Mouse (Mus musculus) hindbrain, embryonic 11.5 days (tissue): ENCODE measurements around the gene 1700034J05Rik. TPM values are rescaled to one million over a fixed set of nuclear protein-coding genes. Genes with fewer than 3 reads are reported as not detected.

ENCODE experiments used
- ATAC-seq: fragments of 200-750 bp; cut with Nextera tagmentation; 2 replicates; pipeline ENCODE4 v1.8.0; 2017; ENCODE audit warnings: mild to moderate bottlenecking, moderate TSS enrichment, moderate library complexity; ENCODE audit not compliant: low FRiP score
- DNase-seq: peaks from one replicate; pipeline ENCODE4 v3.0.0-alpha.2; 2015; ENCODE audit warnings: low spot score
- H3K27ac ChIP-seq: fragments of 300-500 bp; sonication (generic); 2 replicates; pipeline ENCODE4 v1.5.1; 2014; ENCODE audit warnings: mild to moderate bottlenecking, low read depth, low read length
- H3K27me3 ChIP-seq: fragments of 300-500 bp; sonication (generic); 2 replicates; pipeline ENCODE4 v1.6.1; 2014; ENCODE audit warnings: mild to moderate bottlenecking, low read length, moderate library complexity, mixed read lengths; ENCODE audit not compliant: control insufficient read depth, insufficient read depth
- H3K36me3 ChIP-seq: fragments of 300-500 bp; sonication (generic); 2 replicates; pipeline ENCODE4 v1.6.1; 2014; ENCODE audit warnings: mild to moderate bottlenecking, low read length, moderate library complexity, mixed read lengths; ENCODE audit not compliant: control insufficient read depth, insufficient read depth
- H3K4me1 ChIP-seq: fragments of 300-500 bp; sonication (generic); replicated peaks from 2 replicates; pipeline ENCODE4 v1.6.1; 2014; ENCODE audit warnings: low read length, mixed read lengths; ENCODE audit not compliant: control insufficient read depth, insufficient read depth
- H3K4me2 ChIP-seq: fragments of 300-500 bp; sonication (generic); replicated peaks from 2 replicates; pipeline ENCODE4 v1.6.1; 2014; ENCODE audit warnings: mild to moderate bottlenecking, low read depth, low read length
- H3K4me3 ChIP-seq: fragments of 300-500 bp; sonication (generic); 2 replicates; pipeline ENCODE4 v1.5.1; 2014; ENCODE audit warnings: low read depth, low read length
- H3K9ac ChIP-seq: fragments of 300-500 bp; sonication (generic); 2 replicates; pipeline ENCODE4 v1.6.1; 2014; ENCODE audit warnings: low read depth, low read length
- H3K9me3 ChIP-seq: fragments of 300-500 bp; sonication (generic); 2 replicates; pipeline ENCODE4 v1.6.1; 2016; ENCODE audit warnings: low read length; ENCODE audit not compliant: control insufficient read depth
- WGBS: fragments of 180-500 bp; shearing (Covaris S2); extraction: QIAGEN DNeasy Blood & Tissue Kit; methylation state at CpG from one replicate; pipeline ENCODE4 v1.1.7; 2014; 5-methylcytosine and 5-hydroxymethylcytosine counted together
- polyA plus RNA-seq: library from polyadenylated mRNA; unstranded; fragments of >200 nt; fragmentation: Nextera tagmentation; extraction: Ambion mirVana; gene quantifications from 2 replicates; pipeline ENCODE4 v1.2.1, GENCODE M21; 2014

Gene 1700034J05Rik
- polyA plus RNA-seq, 1 experiment from 2014 or later, result 0.46 TPM

DNA sequence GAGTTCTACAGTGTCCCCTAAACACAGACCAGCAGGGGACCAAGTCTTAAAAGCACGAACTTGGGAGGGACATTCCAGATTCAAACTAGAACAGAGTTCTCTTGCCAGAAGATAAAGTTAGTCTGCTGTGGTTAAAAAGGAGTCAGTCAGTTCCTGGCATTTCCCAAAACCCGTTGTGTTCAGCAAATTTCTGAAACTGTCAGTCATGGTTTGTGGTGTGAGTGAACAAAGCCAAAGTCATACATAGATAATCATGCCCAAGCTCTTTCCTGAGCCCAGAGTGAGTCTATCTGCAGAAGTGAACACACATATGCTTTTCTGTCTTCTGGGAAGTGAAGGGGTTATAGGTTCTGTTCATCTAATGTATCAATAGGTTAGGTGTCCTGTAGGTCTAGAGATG is 45.4 kb downstream of the 1700034J05Rik start:
- DNase-seq, result no peak
- ATAC-seq, result no peak
- Histone ChIP-seq H3K4me2 (no peak overlapping the region), H3K4me1 (no peaks in the 10 kb centered on the region), H3K27ac (no peak overlapping the region), H3K27me3 (no peaks in the 10 kb centered on the region), H3K36me3 (no peaks in the 10 kb centered on the region), H3K9ac (no peak overlapping the region), H3K4me3 (no peak overlapping the region), H3K9me3 (no peaks in the 10 kb centered on the region)
- 84% methylated on average over 2 of the region's 2 CpGs for WGBS

DNA sequence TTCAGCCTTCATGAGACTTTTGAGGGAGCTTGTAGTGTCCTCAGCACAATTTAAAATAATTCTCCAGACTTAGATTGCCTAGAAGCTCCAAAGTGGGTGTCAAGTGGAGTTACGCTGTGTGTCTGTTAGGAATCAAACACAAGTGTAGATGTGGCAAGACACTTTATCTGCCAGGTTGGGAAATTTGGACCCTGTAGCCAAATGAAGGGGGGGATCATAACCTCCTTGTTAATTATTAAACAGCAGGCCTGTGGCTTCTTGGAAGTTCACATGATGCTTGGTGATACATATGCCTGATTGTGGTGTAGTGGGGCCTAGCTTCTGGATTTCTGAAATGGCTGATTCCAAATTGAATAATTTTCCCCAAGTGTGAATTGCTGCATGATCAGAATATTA is 46.4 kb downstream of the 1700034J05Rik start:
- H3K36me3 ChIP-seq, result no peaks in the 10 kb centered on the region

GRCm38 (mm10) chr6:146907061-146907794 is 47.0 kb downstream of the 1700034J05Rik start:
- Histone ChIP-seq H3K27me3 (no peaks in the 10 kb centered on the region), H3K4me1 (no peaks in the 10 kb centered on the region), H3K4me2 (no peak overlapping the region), H3K27ac (no peak overlapping the region), H3K4me3 (no peak overlapping the region), H3K9ac (no peak overlapping the region), H3K36me3 (no peaks in the 10 kb centered on the region), H3K9me3 (no peaks in the 10 kb centered on the region)
- 86% methylated on average over 5 of the region's 5 CpGs for WGBS
- DNase-seq (no peak), ATAC-seq (no peak)

More for the DNA sequence above, 46.4 kb downstream of the 1700034J05Rik start:
- DNase-seq (no peak), ATAC-seq (no peak)
- H3K9ac ChIP-seq, result no peak overlapping the region
- 100% methylated on average over 1 of the region's 1 CpGs for WGBS
- no peak overlapping the region for H3K4me2 ChIP-seq
- no peak overlapping the region for H3K4me3 ChIP-seq
- no peaks in the 10 kb centered on the region for H3K4me1 ChIP-seq
- H3K27me3 ChIP-seq, result no peaks in the 10 kb centered on the region
- no peak overlapping the region for H3K27ac ChIP-seq
- no peaks in the 10 kb centered on the region for H3K9me3 ChIP-seq

GRCm38 (mm10) chr6:146906000-146906786 is 48.0 kb downstream of the 1700034J05Rik start:
- no peaks in the 10 kb centered on the region for H3K9me3 ChIP-seq
- H3K4me3 ChIP-seq, result no peak overlapping the region
- ATAC-seq, result no peak
- H3K27ac ChIP-seq, result no peak overlapping the region
- no peak overlapping the region for H3K4me2 ChIP-seq
- DNase-seq, result no peak
- no peaks in the 10 kb centered on the region for H3K4me1 ChIP-seq
- H3K36me3 ChIP-seq, result no peaks in the 10 kb centered on the region
- WGBS, result 93% methylated on average over 3 of the region's 3 CpGs
- no peak overlapping the region for H3K9ac ChIP-seq
- no peaks in the 10 kb centered on the region for H3K27me3 ChIP-seq

DNA sequence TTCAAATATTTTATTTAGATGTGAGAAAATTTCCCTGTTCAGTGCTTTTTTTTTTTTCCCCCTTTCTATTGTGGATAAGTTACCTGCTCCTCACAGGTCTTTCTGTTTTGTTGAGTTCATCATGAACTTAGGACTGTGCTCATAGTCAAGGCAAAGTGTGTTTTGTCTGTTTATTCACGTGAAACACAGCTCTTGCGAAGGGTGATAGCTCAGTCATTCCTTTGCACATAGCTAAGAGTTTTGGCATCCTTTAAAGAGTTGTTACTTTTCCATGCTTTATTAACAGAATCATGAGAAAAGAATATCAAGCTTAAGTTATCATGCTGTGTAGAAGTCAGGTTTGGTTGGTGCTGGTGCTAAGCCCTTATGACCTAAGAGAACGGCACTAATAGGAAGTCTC is 49.5 kb downstream of the 1700034J05Rik start:
- WGBS, result 85% methylated on average over 3 of the region's 3 CpGs
- Histone ChIP-seq H3K9me3 (no peaks in the 10 kb centered on the region), H3K36me3 (no peaks in the 10 kb centered on the region), H3K4me1 (no peaks in the 10 kb centered on the region), H3K27ac (no peak overlapping the region), H3K4me3 (no peak overlapping the region), H3K9ac (no peak overlapping the region), H3K4me2 (no peak overlapping the region), H3K27me3 (no peaks in the 10 kb centered on the region)
- no peak for DNase-seq
- ATAC-seq, result no peak

GRCm38 (mm10) chr6:146903632-146904031 is 50.6 kb downstream of the 1700034J05Rik start:
- 91% methylated on average over 2 of the region's 2 CpGs for WGBS
- H3K4me3 ChIP-seq, result no peak overlapping the region
- H3K4me2 ChIP-seq, result no peak overlapping the region
- H3K4me1 ChIP-seq, result no peaks in the 10 kb centered on the region
- DNase-seq (no peak), ATAC-seq (no peak)
- no peaks in the 10 kb centered on the region for H3K27me3 ChIP-seq
- H3K9me3 ChIP-seq, result no peaks in the 10 kb centered on the region
- H3K9ac ChIP-seq, result no peak overlapping the region
- H3K27ac ChIP-seq, result no peak overlapping the region
- no peaks in the 10 kb centered on the region for H3K36me3 ChIP-seq

GRCm38 (mm10) chr6:146901929-146902328 is 52.3 kb downstream of the 1700034J05Rik start:
- Histone ChIP-seq H3K9ac (no peak overlapping the region), H3K4me3 (no peak overlapping the region), H3K4me2 (no peak overlapping the region), H3K9me3 (no peaks in the 10 kb centered on the region), H3K4me1 (no peaks in the 10 kb centered on the region), H3K36me3 (no peaks in the 10 kb centered on the region), H3K27ac (no peak overlapping the region), H3K27me3 (no peaks in the 10 kb centered on the region)
- DNase-seq (no peak), ATAC-seq (no peak)
- 92% methylated on average over 4 of the region's 4 CpGs for WGBS
